8 mouse cellular contexts compared by ENCODE assay signal in genomic region chr2:158768771-158769170, GRCm38 (mm10). TPM values are rescaled to one million over a fixed set of nuclear protein-coding genes. Genes with fewer than 3 reads are reported as not detected.
DNase-seq lines count a peak whose midpoint lies in the region; ATAC-seq and TF ChIP-seq lines count a peak whose summit lies in the region.

No protein-coding gene starts in this region.

- no peak for TF ChIP-seq POLR2A in MEL (IDR thresholded peaks at IDR 0.05; ENCODE audit: control insufficient read depth in 1 of 2, insufficient read depth in 1 of 2, low read depth in 1 of 2, low read length in 2 of 2, poor library complexity in 1 of 2)

- H3K9ac ChIP-seq in MEL (ENCODE audit: control insufficient read depth, low read depth, low read length, poor library complexity, severe bottlenecking), result peak overlapping the region; percentile 49
- peak overlapping the region; percentile 70 for H3K9ac ChIP-seq in forebrain, embryonic 14.5 days (ENCODE audit: low read length)
- peak overlapping the region; percentile 88 for H3K9ac ChIP-seq in liver, postnatal 0 days (replicated peaks)

- TF ChIP-seq EP300 in MEL (IDR thresholded peaks at IDR 0.05; ENCODE audit: low read depth in 1 of 2, low read length in 2 of 2), result peak; percentile 43 to 67
- peak; percentile 88 for TF ChIP-seq EP300 in liver, postnatal 0 days (IDR thresholded peaks at IDR 0.05; ENCODE audit: low read depth)

- no peak for ATAC-seq in forebrain, embryonic 14.5 days
- peak; percentile 45 for ATAC-seq in liver, postnatal 0 days

- intact Hi-C loops in gastrocnemius, adult 2 months (cut with DNase I), result loop anchor here (5.0 kb wide), 1 partner anchor 59 kb away; no protein-coding TSS in a partner anchor
- intact Hi-C loops in gastrocnemius, postnatal 36 days (cut with DNase I), result no loop called here

- no peak for DNase-seq in gastrocnemius, adult 2 months
- DNase-seq in gastrocnemius, postnatal 36 days, result no peak
- DNase-seq in MEL (ENCODE audit: low read depth, low spot score), result peak; percentile 61
- DNase-seq in forebrain, embryonic 14.5 days (ENCODE audit: low spot score), result no peak
- DNase-seq in liver, postnatal 0 days, result peak; percentile 51
- no peak for DNase-seq in adrenal gland, postnatal 14 days
- DNase-seq in layer of hippocampus, postnatal 10 days (ENCODE audit: low spot score in 2 of 2), result no peak
- no peak for DNase-seq in T-cell, adult 2 months (ENCODE audit: low spot score)

- peaks cover 0 to 2% of the 10 kb centered on the region in 2 experiments; a peak in 1 of 4 replicates for H3K27me3 ChIP-seq in MEL (ENCODE audit: control insufficient read depth in 1 of 2, insufficient read depth in 2 of 2, low read length in 2 of 2)
- H3K27me3 ChIP-seq in forebrain, embryonic 14.5 days (replicated peaks; ENCODE audit: control insufficient read depth, insufficient read depth, low read length), result no peaks in the 10 kb centered on the region
- H3K27me3 ChIP-seq in liver, postnatal 0 days (ENCODE audit: insufficient read depth, low read length), result no peaks in the 10 kb centered on the region

- peak overlapping the region; percentile 97 for H3K4me2 ChIP-seq in forebrain, embryonic 14.5 days (ENCODE audit: low read length)
- H3K4me2 ChIP-seq in liver, postnatal 0 days (ENCODE audit: low read depth, low read length), result peak overlapping the region; percentile 99

- peaks cover 0 to 5% of the 10 kb centered on the region in 2 experiments; a peak in 1 of 4 replicates for H3K36me3 ChIP-seq in MEL (ENCODE audit: control insufficient read depth in 1 of 2, insufficient read depth in 2 of 2, low read length in 2 of 2)
- 0 out of 2 replicates have a peak, but pooled peaks cover 3% of the 10 kb centered on the region for H3K36me3 ChIP-seq in forebrain, embryonic 14.5 days (ENCODE audit: control insufficient read depth, insufficient read depth, low read length)
- H3K36me3 ChIP-seq in liver, postnatal 0 days (replicated peaks; ENCODE audit: insufficient read depth, low read length), result peaks cover 12% of the 10 kb centered on the region

- peaks cover 0 to 13% of the 10 kb centered on the region in 2 experiments; a peak in 2 of 4 replicates for H3K4me1 ChIP-seq in MEL (ENCODE audit: control insufficient read depth in 1 of 2, insufficient read depth in 2 of 2, low read length in 2 of 2)
- H3K4me1 ChIP-seq in forebrain, embryonic 14.5 days (ENCODE audit: control insufficient read depth, insufficient read depth, low read length), result peaks cover 28% of the 10 kb centered on the region
- H3K4me1 ChIP-seq in liver, postnatal 0 days (ENCODE audit: insufficient read depth), result peaks cover 27% of the 10 kb centered on the region

- H3K27ac ChIP-seq in gastrocnemius, adult 2 months, result no peak overlapping the region
- peak overlapping the region; percentile 32 for H3K27ac ChIP-seq in MEL (ENCODE audit: control insufficient read depth, low read depth, low read length)
- H3K27ac ChIP-seq in forebrain, embryonic 14.5 days (ENCODE audit: low read depth, low read length), result no peak overlapping the region
- peak overlapping the region; percentile 83 for H3K27ac ChIP-seq in liver, postnatal 0 days (ENCODE audit: low read depth)

- H3K9me3 ChIP-seq in MEL (replicated peaks; ENCODE audit: insufficient read depth, low read length), result no peaks in the 10 kb centered on the region
- no peaks in the 10 kb centered on the region for H3K9me3 ChIP-seq in forebrain, embryonic 14.5 days (replicated peaks; ENCODE audit: control insufficient read depth, low read length)
- H3K9me3 ChIP-seq in liver, postnatal 0 days (ENCODE audit: low read length), result no peaks in the 10 kb centered on the region

- 11% methylated on average over 5 of the region's 5 CpGs for WGBS in forebrain, embryonic 14.5 days
- 4% methylated on average over 5 of the region's 5 CpGs for WGBS in liver, postnatal 0 days (ENCODE audit: insufficient replicate concordance)

- no peak for TF ChIP-seq RAD21 in MEL (IDR thresholded peaks at IDR 0.05; ENCODE audit: low read depth, low read length)

- H3K79me2 ChIP-seq in MEL (ENCODE audit: control insufficient read depth, insufficient read depth, low read length, poor library complexity), result peaks cover 2% of the 10 kb centered on the region; the same call in 1 of the 2 replicates

- peak overlapping the region; percentile 83 for H3K4me3 ChIP-seq in gastrocnemius, adult 2 months
- peak overlapping the region; percentile 67 to 84 for H3K4me3 ChIP-seq in MEL (ENCODE audit: control insufficient read depth in 1 of 2, insufficient read depth in 1 of 2, low read depth in 2 of 2, low read length in 2 of 2)
- peak overlapping the region; percentile 66 for H3K4me3 ChIP-seq in forebrain, embryonic 14.5 days (ENCODE audit: low read depth, low read length)
- peak overlapping the region; percentile 93 for H3K4me3 ChIP-seq in liver, postnatal 0 days (ENCODE audit: low read depth, low read length)

- no peak for TF ChIP-seq CTCF in gastrocnemius, adult 2 months (IDR thresholded peaks at IDR 0.05)
- TF ChIP-seq CTCF in MEL (IDR thresholded peaks at IDR 0.05 in 2 of 3, conservative IDR thresholded peaks at IDR 0.05 in 1 of 3; ENCODE audit: control insufficient read depth in 1 of 3, insufficient read depth in 1 of 3, low read depth in 2 of 3, low read length in 3 of 3, poor library complexity in 1 of 3, severe bottlenecking in 1 of 3), result no peak
- TF ChIP-seq CTCF in liver, postnatal 0 days (IDR thresholded peaks at IDR 0.05; ENCODE audit: low read depth), result no peak

TF ChIP-seq in MEL, 35 proteins besides CTCF, POLR2A, EP300 and RAD21:
- peak; percentile 57; the same call in 1 of the 2 replicates for TF ChIP-seq TCF12 (IDR thresholded peaks at IDR 0.05; ENCODE audit: low read depth, low read length)
- TF ChIP-seq MXI1 (IDR thresholded peaks at IDR 0.05; ENCODE audit: low read depth, low read length), result peak; percentile 51
- TF ChIP-seq SIN3A (IDR thresholded peaks at IDR 0.05; ENCODE audit: low read length), result peak; percentile 58
- no peak for TF ChIP-seq ELF1 (IDR thresholded peaks at IDR 0.05; ENCODE audit: low read depth, low read length)
- peak; percentile 73; the same call in 1 of the 2 replicates for TF ChIP-seq MEF2A (IDR thresholded peaks at IDR 0.05; ENCODE audit: extremely low read depth, insufficient replicate concordance, low read depth, low read length, poor library complexity, severe bottlenecking)
- peak; percentile 64 for TF ChIP-seq ETS1 (IDR thresholded peaks at IDR 0.05; ENCODE audit: low read depth, low read length)
- TF ChIP-seq CHD1 (IDR thresholded peaks at IDR 0.05; ENCODE audit: low read depth, low read length), result no peak
- TF ChIP-seq GATA1 (IDR thresholded peaks at IDR 0.05; ENCODE audit: low read depth, low read length), result peak; percentile 74
- 0 out of 2 replicates have a peak, but pooled peaks have one; percentile 23 for TF ChIP-seq BHLHE40 (IDR thresholded peaks at IDR 0.05; ENCODE audit: borderline replicate concordance, low read depth, low read length)
- no peak for TF ChIP-seq MYB (IDR thresholded peaks at IDR 0.05; ENCODE audit: low read depth, low read length)
- TF ChIP-seq MYC (IDR thresholded peaks at IDR 0.05; ENCODE audit: low read depth, low read length), result 0 out of 2 replicates have a peak, but pooled peaks have one; percentile 42
- peak; percentile 66; the same call in 1 of the 2 replicates for TF ChIP-seq RCOR1 (IDR thresholded peaks at IDR 0.05; ENCODE audit: low read depth, low read length)

RNA-seq across cellular contexts. Expression of gene Fam83d, which starts 0.9 kb away (rescaled TPM):
- 1 to 10 TPM in 1 of 2 experiments, under 1 TPM in 1; 0.95 to 1.4 TPM for total RNA-seq in gastrocnemius, adult 2 months (2021)
- total RNA-seq in gastrocnemius, postnatal 36 days (2021), result 1 to 10 TPM; 1.1 to 1.7 TPM
- total RNA-seq in MEL (2012; rRNA removed), result 2.6 and 3.4 TPM in 2 replicates
- polyA plus RNA-seq in MEL (2012; ENCODE audit: insufficient read depth in 1 of 2, insufficient read length in 2 of 2, low read depth in 1 of 2, low replicate concordance in 2 of 2, missing spikeins in 1 of 2), result 1 to 10 TPM in 1 of 2 experiments, not detected in 1; 5.2 TPM
- 22.9 and 25.4 TPM in 2 replicates for polyA plus RNA-seq in forebrain, embryonic 14.5 days (2014; fragmentation: Nextera tagmentation; extraction: Ambion mirVana)
- polyA plus RNA-seq in liver, postnatal 0 days (2015; fragmentation: Nextera tagmentation; extraction: Ambion mirVana), result 5.0 and 5.7 TPM in 2 replicates
- total RNA-seq in adrenal gland, postnatal 14 days (2021), result 5.8 TPM in 2 replicates
- total RNA-seq in layer of hippocampus, postnatal 10 days (2021), result 1 to 10 TPM; 1.5 to 2.1 TPM

RNA-seq across cellular contexts. Expression of gene Dhx35, which starts 25.8 kb away (rescaled TPM):
- total RNA-seq in gastrocnemius, adult 2 months (2021), result 10 to 100 TPM; 10.4 to 11.4 TPM
- total RNA-seq in gastrocnemius, postnatal 36 days (2021), result 1 to 10 TPM; 7.0 to 9.5 TPM
- 17.3 and 18.5 TPM in 2 replicates for total RNA-seq in MEL (2012; rRNA removed)
- polyA plus RNA-seq in MEL (2012; ENCODE audit: insufficient read depth in 1 of 2, insufficient read length in 2 of 2, low read depth in 1 of 2, low replicate concordance in 2 of 2, missing spikeins in 1 of 2), result 10 to 100 TPM in 1 of 2 experiments, not detected in 1; 23.6 TPM
- 15.6 and 16.1 TPM in 2 replicates for polyA plus RNA-seq in forebrain, embryonic 14.5 days (2014; fragmentation: Nextera tagmentation; extraction: Ambion mirVana)
- polyA plus RNA-seq in liver, postnatal 0 days (2015; fragmentation: Nextera tagmentation; extraction: Ambion mirVana), result 2.7 and 3.6 TPM in 2 replicates
- 10.0 and 19.6 TPM in 2 replicates for total RNA-seq in adrenal gland, postnatal 14 days (2021)
- 10 to 100 TPM; 21.6 to 21.7 TPM for total RNA-seq in layer of hippocampus, postnatal 10 days (2021)

Comparison
In these comparisons a context has a peak if more than half of its experiments do, and no peak if none do; other contexts are left out.
1. DNase-seq: peak in MEL (single experiment) and liver, postnatal 0 days (single experiment); none in gastrocnemius, adult 2 months (single experiment), gastrocnemius, postnatal 36 days (0 of 2), forebrain, embryonic 14.5 days (single experiment), adrenal gland, postnatal 14 days (single experiment), layer of hippocampus, postnatal 10 days (0 of 2) and T-cell, adult 2 months (single experiment).
2. H3K27ac ChIP-seq: peak in MEL (single experiment) and liver, postnatal 0 days (single experiment); none in gastrocnemius, adult 2 months (single experiment) and forebrain, embryonic 14.5 days (single experiment).
3. Peak in every context shown above with its lines, with median percentiles within 50 percentile points of each other: H3K4me3 ChIP-seq and H3K9ac ChIP-seq.